Mouse (Mus musculus) ES-E14 (cell line): Measurements from ENCODE around the gene Abca8b.

Experiments used
- CHD2 ChIP-seq: IDR thresholded peaks from 2 replicates; pipeline ENCODE4 v1.6.1; 2014; ENCODE audit warnings: mild to moderate bottlenecking, low read depth, low read length, inconsistent platforms
- HCFC1 ChIP-seq: IDR thresholded peaks from 2 replicates; pipeline ENCODE4 v1.6.1; 2012; ENCODE audit warnings: low read length, inconsistent platforms, borderline replicate concordance; ENCODE audit not compliant: insufficient read depth
- MAFK ChIP-seq: IDR thresholded peaks from 2 replicates; pipeline ENCODE4 v1.6.1; 2014; ENCODE audit warnings: mild to moderate bottlenecking, low read depth, low read length, inconsistent platforms; ENCODE audit not compliant: insufficient read depth
- ZC3H11A ChIP-seq: IDR thresholded peaks from 2 replicates; pipeline ENCODE4 v1.6.1; 2012; ENCODE audit warnings: low read depth, mild to moderate bottlenecking, inconsistent platforms, low read length, borderline replicate concordance
- ZNF384 ChIP-seq: IDR thresholded peaks from 2 replicates; pipeline ENCODE4 v1.6.1; 2012; ENCODE audit warnings: low read depth, low read length, inconsistent platforms

DNA sequence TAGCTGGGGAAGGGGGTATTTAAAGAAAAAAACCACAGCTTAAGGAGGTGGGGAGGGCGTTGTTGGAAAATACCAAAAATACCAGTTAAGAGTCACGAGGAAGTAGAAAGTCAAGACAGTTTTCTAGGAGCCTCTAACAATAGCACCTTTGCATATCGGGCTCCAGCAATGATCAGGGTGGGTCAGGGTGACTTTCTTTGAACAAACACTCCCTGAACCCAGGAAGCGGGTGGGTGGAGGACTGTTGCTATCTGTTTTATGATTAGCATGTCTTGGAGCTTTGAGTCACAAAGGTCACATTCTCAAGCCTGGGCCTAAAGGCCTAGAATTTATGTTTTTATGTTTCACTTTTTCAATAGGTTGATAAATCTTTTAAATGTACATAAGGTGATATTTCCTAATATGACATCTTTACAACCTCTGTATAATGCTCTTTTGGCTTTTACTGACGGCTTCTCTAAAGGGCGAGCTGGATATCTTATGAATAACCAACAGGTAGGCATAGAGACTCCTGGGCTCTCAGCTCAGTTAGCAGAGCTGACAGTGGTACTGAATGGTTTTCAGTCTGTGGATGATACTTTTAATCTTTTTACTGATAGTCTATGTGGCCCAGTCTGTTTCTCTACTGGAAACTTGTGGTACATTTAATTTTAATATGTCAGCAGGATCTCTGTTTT is 96.7 kb downstream of the Abca8b start:
- TF ChIP-seq MAFK (no peak), HCFC1 (no peak), CHD2 (no peak), ZC3H11A (no peak), ZNF384 (no peak)
